Mouse (Mus musculus): ENCODE results near the gene Rbms1. TPM values are rescaled to one million over a fixed set of nuclear protein-coding genes. Genes with fewer than 3 reads are reported as not detected.

Gene Rbms1
- total RNA-seq, 2 experiments from 2014 or later: 43.2 to 46.4 TPM

DNA sequence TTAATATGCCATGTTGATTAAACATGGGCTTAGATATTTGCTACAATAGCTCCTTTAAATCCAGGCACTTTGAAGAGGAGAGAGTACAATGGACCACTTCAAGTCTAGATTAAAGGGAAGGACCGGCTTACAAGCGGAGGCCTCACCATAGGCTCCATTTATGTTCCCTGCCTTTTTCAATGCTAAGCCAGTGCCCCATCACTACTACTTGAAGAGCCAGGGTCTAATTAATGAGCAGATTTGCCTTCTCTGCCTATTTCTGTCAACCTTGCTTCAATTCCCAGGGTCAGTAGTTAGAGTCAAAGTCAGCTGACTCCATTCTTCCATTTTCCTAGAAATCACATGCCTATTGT, 166.4 kb downstream of the Rbms1 start:
- no peak for DNase-seq
- intact Hi-C loops (cut with DNase I): no loop called here

DNA sequence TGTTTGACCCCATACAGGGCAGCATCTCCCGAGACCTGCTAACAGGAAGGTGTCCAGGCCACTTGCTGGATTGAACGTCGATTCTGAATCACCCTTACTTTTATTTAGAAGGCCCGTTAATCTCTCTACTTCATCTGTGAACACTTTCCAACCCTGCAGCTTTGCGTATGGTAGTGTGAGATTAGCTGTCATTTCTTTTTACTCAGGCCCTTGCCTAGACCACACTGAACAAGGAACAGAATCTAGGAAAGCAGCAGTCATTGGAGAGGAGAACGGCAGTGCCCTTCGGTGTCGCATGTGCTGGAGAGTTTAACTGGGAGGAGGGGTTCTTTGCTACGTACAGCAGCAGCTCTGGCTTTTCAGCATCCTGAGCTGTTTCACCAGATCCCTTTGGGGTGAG, 167.1 kb downstream of the Rbms1 start:
- DNase-seq: no peak
- intact Hi-C loops (cut with DNase I): no loop called here

DNA sequence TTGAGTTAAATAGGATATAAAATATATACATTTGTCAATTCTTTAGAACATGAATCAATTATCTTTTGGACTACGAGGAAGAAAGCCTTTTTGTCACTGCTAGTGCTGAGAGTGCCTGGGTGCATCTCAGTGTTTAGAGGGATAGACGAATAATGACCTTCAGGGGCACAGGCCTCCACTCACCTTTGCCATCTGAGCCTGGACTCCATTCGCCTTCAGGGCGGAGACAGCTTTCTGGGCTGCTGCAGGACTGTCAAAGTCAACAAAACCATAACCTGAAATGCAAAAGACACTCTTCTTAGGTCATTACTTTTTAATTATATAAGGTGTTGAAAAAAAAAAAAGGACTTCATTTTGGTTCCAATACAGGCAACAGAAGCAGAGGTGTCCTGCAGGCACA, 170.5 kb downstream of the Rbms1 start:
- intact Hi-C loops (cut with DNase I): no loop called here
- DNase-seq: no peak

- intact Hi-C loops (cut with DNase I): no loop called here
- no peak for DNase-seq
Observed at GRCm38 (mm10) chr2:60789126-60789525, 173.9 kb downstream of the Rbms1 start.

- no peak for DNase-seq
- intact Hi-C loops (cut with DNase I): no loop called here
Observed at GRCm38 (mm10) chr2:60788173-60788908, 174.7 kb downstream of the Rbms1 start.

DNA sequence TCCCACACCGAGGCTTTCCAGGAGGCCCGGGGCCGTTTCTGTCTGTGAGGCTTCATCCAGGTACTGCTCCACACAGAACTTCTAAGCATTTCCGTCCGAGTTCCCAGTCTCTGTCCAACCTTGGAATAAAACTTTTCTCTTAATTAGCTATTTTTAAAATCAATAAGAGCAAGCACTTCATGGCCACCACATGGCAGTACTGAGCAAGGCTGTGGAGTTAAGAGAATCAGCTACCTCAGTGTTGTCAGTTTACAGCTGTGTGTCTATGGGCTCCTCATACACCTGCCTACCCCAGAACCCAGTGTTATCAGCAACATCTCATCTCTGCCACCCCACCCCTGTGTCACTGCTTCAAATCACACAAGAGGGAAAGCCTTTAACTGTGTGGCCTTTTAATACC, 175.9 kb downstream of the Rbms1 start:
- DNase-seq: no peak
- intact Hi-C loops (cut with DNase I): no loop called here

DNA sequence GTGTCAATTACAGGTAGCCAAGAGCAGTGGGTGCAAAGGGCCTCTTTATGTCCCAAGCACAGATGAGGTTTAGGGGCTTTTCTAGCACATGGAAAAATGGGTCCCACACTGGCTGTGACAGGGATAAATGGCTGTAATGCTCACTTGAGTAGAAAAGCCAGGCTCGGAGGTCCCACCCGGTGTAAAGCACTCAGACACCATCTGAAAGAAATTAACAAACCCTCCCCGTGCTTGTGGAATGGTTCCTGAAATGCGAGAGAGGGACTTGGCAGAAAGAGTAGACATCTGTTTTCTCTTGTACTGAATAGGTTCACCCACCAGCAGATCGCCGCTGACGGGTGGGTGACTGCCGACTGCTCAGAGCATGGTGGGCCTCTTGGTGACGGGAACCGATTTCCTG, 176.7 kb downstream of the Rbms1 start:
- DNase-seq: no peak
- intact Hi-C loops (cut with DNase I): no loop called here

GRCm38 (mm10) chr2:60774501-60774900, 188.5 kb downstream of the Rbms1 start:
- DNase-seq: no peak
- intact Hi-C loops (cut with DNase I): no loop called here

DNA sequence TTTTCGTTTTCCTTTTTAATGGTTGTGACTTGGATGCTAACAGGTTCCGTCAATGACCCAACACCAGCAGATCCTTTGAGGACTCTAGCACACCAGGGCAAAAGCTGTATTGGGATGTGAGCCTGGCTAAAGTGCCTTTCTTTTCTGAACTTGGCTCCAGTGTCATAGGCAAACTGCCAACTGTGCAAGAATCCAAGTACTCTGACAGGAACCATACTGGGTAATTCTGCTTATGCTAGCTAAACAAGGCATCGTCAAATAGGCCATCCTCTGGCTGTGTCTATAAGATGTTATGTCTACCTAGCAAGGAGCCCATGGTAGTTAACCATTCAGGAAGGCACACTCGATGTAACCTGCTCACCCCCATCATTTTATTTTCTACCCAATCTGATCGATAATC, 189.4 kb downstream of the Rbms1 start:
- intact Hi-C loops (cut with DNase I): no loop called here
- peak; percentile 77 to 78 for DNase-seq

GRCm38 (mm10) chr2:60766420-60766819, 196.6 kb downstream of the Rbms1 start:
- no peak for DNase-seq
- intact Hi-C loops (cut with DNase I): no loop called here

- intact Hi-C loops (cut with DNase I): no loop called here
Observed at GRCm38 (mm10) chr2:60756218-60756617, 206.8 kb downstream of the Rbms1 start.

DNA sequence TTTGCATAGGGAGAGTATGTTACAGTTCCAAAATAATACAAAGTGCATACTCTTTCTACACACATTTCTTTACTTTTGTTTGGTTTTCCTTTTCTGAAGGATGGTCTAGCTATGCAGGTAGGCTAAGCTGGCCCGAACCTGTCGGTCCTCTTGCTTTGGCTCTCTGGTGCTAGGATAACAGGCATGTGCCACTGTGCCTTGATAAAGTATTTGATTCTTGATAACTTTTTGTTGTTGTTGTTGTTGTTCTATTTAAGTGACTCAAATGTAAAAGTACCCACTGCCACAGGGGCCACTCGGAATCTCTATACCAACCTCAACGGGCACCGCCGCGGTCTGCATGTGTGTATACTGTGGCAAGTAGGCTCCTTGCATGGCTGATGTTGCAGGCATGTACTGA, 207.9 kb downstream of the Rbms1 start:
- intact Hi-C loops (cut with DNase I): no loop called here
- no peak for DNase-seq

More at GRCm38 (mm10) chr2:60756218-60756617, 206.8 kb downstream of the Rbms1 start:
- DNase-seq: no peak

DNA sequence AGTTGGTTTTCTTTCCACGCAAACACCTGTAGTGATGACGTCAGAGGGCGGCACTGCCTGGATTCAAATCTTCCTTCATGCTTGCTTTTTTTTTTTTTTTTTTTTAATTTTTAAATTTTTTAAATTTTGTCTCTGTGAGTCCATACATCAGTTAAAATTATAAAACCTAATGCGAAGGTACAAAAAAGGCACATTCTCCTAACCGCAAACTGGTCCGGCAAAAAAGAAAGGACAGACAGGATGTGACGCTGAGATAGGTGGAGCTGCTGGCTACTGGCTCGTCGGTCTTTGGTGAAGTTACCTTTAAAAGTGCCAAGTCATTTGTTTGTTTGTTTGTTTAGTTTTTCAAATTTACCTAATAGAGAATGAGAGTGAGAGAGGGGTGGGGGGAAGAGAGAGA, 211.7 kb downstream of the Rbms1 start:
- intact Hi-C loops (cut with DNase I): no loop called here

DNA sequence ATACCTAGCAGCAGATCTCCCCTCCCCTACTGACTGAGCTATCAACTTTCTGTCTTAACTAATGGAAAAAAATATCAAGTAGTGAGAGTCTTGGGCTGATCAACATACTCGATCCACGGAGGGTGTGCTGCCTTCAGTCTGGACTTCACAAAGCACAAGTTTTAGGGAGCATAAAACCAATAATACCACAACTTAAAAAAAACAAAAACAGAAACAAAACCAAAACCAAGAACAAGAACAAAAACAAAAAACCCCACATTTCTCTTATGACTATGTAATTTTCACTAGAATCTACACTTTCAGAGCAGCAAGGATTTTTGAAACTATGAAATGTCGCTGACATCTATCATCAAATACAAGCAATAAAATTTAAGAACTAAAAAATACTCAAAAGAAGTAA, 212.4 kb downstream of the Rbms1 start:
- intact Hi-C loops (cut with DNase I): no loop called here

More for the DNA sequence above, 211.7 kb downstream of the Rbms1 start:
- DNase-seq: no peak

GRCm38 (mm10) chr2:60748585-60748984, 214.4 kb downstream of the Rbms1 start:
- intact Hi-C loops (cut with DNase I): no loop called here
- no peak for DNase-seq

More for the DNA sequence above, 212.4 kb downstream of the Rbms1 start:
- no peak for DNase-seq

DNA sequence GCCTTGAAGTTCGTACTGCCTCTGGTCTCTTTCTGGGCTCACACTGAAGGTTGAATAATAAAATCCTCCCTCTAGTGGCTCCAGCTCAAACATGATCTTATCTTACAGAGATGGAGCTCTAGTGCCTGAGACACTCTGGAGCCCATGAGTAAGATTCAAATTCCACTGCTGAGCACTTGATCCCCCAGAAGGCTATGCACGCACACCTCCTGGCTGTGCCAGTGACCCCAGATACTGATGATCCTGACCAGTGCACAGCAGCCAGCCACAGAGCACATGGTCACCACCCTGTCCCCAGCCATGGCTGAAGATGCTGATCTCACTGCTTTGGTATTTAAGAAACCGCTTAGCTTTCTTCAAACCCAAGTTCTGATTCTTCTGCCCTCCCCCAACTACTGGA, 215.4 kb downstream of the Rbms1 start:
- peak; percentile 16 to 36 for DNase-seq
- intact Hi-C loops (cut with DNase I): no loop called here

GRCm38 (mm10) chr2:60744674-60745073, 218.3 kb downstream of the Rbms1 start:
- no peak for DNase-seq
- intact Hi-C loops (cut with DNase I): no loop called here

DNA sequence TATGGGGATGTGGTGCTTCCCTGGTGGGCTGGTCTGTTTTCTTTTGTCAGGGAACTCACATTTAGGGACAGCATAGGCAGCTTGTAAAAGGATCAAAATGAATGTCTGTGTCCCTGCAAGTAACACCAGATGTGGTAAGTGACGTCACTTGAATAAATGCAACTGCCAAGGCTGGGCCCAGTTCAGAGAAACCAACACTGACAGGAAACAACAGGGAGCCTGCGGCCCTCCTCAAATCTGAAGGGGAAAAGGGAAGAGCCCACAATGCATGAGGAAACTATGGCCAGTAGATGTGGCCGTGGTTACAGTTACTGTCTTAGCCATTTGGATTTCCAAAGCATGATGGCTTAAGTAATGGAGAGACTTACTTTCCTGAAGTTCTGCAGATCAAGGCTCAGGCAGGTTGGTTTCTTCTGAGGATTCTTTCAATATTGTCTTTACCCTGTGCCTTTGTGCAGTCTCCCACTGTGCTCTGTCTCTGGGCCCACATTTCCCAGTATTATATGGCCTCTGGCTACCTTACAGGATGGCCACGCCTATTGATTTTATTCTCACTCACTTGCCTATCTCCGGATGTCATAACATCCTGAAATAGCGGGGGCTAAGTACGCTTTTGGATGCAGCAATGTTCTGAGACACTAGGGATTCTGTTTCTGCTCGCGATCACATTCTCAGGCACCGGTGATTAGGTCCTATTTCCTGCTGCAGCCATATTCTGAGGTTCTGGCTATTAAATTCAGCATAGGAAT, 223.4 kb downstream of the Rbms1 start:
- intact Hi-C loops (cut with DNase I): no loop called here
- DNase-seq: no peak

DNA sequence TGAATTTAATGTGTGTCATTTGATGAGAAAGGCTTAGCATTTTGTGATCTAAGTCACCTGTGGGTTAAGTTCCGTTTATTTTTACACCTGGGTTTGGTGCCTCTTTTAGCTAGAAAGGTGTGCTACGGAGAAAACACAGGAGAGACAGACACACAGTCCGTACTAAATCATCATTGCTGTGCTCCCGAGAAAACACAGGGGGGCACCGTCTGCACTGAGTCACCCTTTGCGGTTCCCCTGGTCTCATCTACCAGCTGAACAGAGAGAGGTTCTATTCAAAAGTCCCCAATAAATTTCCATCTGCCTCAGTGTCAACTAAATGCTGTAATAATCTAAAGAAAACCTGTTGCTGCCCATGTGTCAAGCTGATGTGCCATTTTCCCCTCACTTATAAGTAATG, 232.1 kb downstream of the Rbms1 start:
- intact Hi-C loops (cut with DNase I): no loop called here
- no peak for DNase-seq

DNA sequence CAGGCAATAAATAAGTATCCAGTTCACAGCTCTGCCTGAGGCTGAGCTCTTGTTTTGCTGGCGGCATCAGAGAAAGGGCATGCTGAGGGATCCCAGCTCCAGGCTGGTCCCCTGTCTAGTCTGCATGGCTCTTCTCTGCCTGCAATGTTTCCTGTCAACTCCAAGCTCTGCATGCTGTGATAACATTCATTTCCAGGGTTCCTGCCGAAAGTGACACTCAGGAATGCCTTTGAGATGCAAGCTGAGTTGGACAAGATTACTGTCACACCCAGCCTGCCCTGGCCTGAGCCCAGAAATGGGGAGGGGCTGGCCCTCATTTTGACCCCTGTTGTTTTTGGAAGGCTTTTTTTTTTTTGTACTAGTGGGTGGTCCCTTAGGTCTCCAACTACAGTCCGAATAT, 233.0 kb downstream of the Rbms1 start:
- DNase-seq: peak in 1 of 2 experiments; percentile 33
- intact Hi-C loops (cut with DNase I): no loop called here

- intact Hi-C loops (cut with DNase I): no loop called here
Observed at GRCm38 (mm10) chr2:60728902-60729585, 233.9 kb downstream of the Rbms1 start.

GRCm38 (mm10) chr2:60724660-60725059, 238.3 kb downstream of the Rbms1 start:
- intact Hi-C loops (cut with DNase I): loop anchor here (5.0 kb wide), 1 partner anchor 178 kb away; no protein-coding TSS in a partner anchor
- DNase-seq: no peak

More at GRCm38 (mm10) chr2:60728902-60729585, 233.9 kb downstream of the Rbms1 start:
- no peak for DNase-seq

Data from heart, postnatal 36 days (tissue).